Mouse (Mus musculus) NIH3T3 (cell line): ENCODE data around the gene Nova2.

ENCODE experiments used
- DNase-seq: peaks from one replicate; pipeline ENCODE4 v3.0.0-alpha.2; 2012; ENCODE audit warnings: low read depth

Nova2 gene

GRCm38 (mm10) chr7:18924321-18924720, 1.4 kb upstream of the Nova2 start:
- DNase-seq = no peak

- no peak for DNase-seq
These were observed 528 bp downstream of the Nova2 start for GRCm38 (mm10) chr7:18926041-18926790.

GRCm38 (mm10) chr7:18926911-18927310, 1.2 kb downstream of the Nova2 start:
- no peak for DNase-seq

GRCm38 (mm10) chr7:18927759-18928158, 2.1 kb downstream of the Nova2 start:
- no peak for DNase-seq

- DNase-seq = no peak
These were observed 16.7 kb downstream of the Nova2 start for GRCm38 (mm10) chr7:18942376-18942775.

GRCm38 (mm10) chr7:18942815-18943214, 17.1 kb downstream of the Nova2 start:
- DNase-seq = no peak

GRCm38 (mm10) chr7:18948151-18948550, 22.5 kb downstream of the Nova2 start:
- DNase-seq = no peak

GRCm38 (mm10) chr7:18949781-18950522, 24.3 kb downstream of the Nova2 start:
- DNase-seq = no peak

GRCm38 (mm10) chr7:18950523-18951315, 25.0 kb downstream of the Nova2 start:
- no peak for DNase-seq

- DNase-seq = peak; percentile 81
These were observed 25.7 kb downstream of the Nova2 start for GRCm38 (mm10) chr7:18951397-18951796.

GRCm38 (mm10) chr7:18957569-18958383, 32.1 kb downstream of the Nova2 start:
- peak; percentile 88 for DNase-seq

GRCm38 (mm10) chr7:18958384-18958766, 32.7 kb downstream of the Nova2 start:
- DNase-seq = no peak

GRCm38 (mm10) chr7:18959446-18959845, 33.8 kb downstream of the Nova2 start:
- DNase-seq = peak; percentile 25

GRCm38 (mm10) chr7:18962171-18962792, 36.6 kb downstream of the Nova2 start:
- DNase-seq = peak; percentile 30

GRCm38 (mm10) chr7:18962795-18963194, 37.1 kb downstream of the Nova2 start:
- no peak for DNase-seq

GRCm38 (mm10) chr7:18963294-18963843, 37.7 kb downstream of the Nova2 start:
- no peak for DNase-seq

- no peak for DNase-seq
These were observed 39.6 kb downstream of the Nova2 start for GRCm38 (mm10) chr7:18965312-18965711.

- DNase-seq = peak; percentile 56
These were observed 41.9 kb downstream of the Nova2 start for GRCm38 (mm10) chr7:18967603-18968002.

GRCm38 (mm10) chr7:18970956-18971355, 45.3 kb downstream of the Nova2 start:
- peak; percentile 28 for DNase-seq

- DNase-seq = peak; percentile 14
These were observed 52.7 kb downstream of the Nova2 start for GRCm38 (mm10) chr7:18978381-18978780.

- DNase-seq = no peak
These were observed 60.8 kb downstream of the Nova2 start for GRCm38 (mm10) chr7:18986503-18986902.
